Mouse (Mus musculus) limb, embryonic 13.5 days (tissue): ENCODE data around the gene C1qtnf1. TPM values are rescaled to one million over a fixed set of nuclear protein-coding genes. Genes with fewer than 3 reads are reported as not detected.

Experiments used
- ATAC-seq: fragments of 200-750 bp; cut with Nextera tagmentation; 2 replicates; pipeline ENCODE4 v1.8.0; 2017; ENCODE audit warnings: low read depth, moderate number of reproducible peaks, moderate TSS enrichment; ENCODE audit not compliant: low FRiP score
- H3K27ac ChIP-seq: fragments of 300-500 bp; sonication (generic); 2 replicates; pipeline ENCODE4 v1.5.1; 2015; ENCODE audit warnings: inconsistent platforms, mild to moderate bottlenecking, moderate library complexity
- H3K27me3 ChIP-seq: fragments of 300-500 bp; sonication (generic); 2 replicates; pipeline ENCODE4 v1.6.1; 2015; ENCODE audit warnings: mild to moderate bottlenecking, inconsistent platforms
- H3K36me3 ChIP-seq: fragments of 300-500 bp; sonication (generic); 2 replicates; pipeline ENCODE4 v1.6.1; 2015; ENCODE audit warnings: inconsistent platforms, mild to moderate bottlenecking, moderate library complexity
- H3K4me1 ChIP-seq: fragments of 300-500 bp; sonication (generic); 2 replicates; pipeline ENCODE4 v1.6.1; 2015; ENCODE audit warnings: inconsistent platforms
- H3K4me2 ChIP-seq: fragments of 300-500 bp; sonication (generic); replicated peaks from 2 replicates; pipeline ENCODE4 v1.6.1; 2015; ENCODE audit warnings: inconsistent platforms, mild to moderate bottlenecking, moderate library complexity
- H3K4me3 ChIP-seq: fragments of 300-500 bp; sonication (generic); 2 replicates; pipeline ENCODE4 v1.5.1; 2015; ENCODE audit warnings: moderate library complexity, mild to moderate bottlenecking, inconsistent platforms
- H3K9ac ChIP-seq: fragments of 300-500 bp; sonication (generic); 2 replicates; pipeline ENCODE4 v1.6.1; 2015; ENCODE audit warnings: mild to moderate bottlenecking, inconsistent platforms
- H3K9me3 ChIP-seq: fragments of 300-500 bp; sonication (generic); 2 replicates; pipeline ENCODE4 v1.6.1; 2016; ENCODE audit warnings: inconsistent platforms
- WGBS: fragments of 180-500 bp; shearing (Covaris S2); methylation state at CpG from one replicate; pipeline ENCODE4 v1.1.7; 2015; 5-methylcytosine and 5-hydroxymethylcytosine counted together
- polyA plus RNA-seq: library from polyadenylated mRNA; unstranded; fragments of >200 nt; fragmentation: Nextera tagmentation; extraction: Ambion mirVana; gene quantifications from 2 replicates; pipeline ENCODE4 v1.2.1, GENCODE M21; 2015

Gene C1qtnf1
- polyA plus RNA-seq, 1 experiment from 2014 or later, result 6.6 TPM

DNA sequence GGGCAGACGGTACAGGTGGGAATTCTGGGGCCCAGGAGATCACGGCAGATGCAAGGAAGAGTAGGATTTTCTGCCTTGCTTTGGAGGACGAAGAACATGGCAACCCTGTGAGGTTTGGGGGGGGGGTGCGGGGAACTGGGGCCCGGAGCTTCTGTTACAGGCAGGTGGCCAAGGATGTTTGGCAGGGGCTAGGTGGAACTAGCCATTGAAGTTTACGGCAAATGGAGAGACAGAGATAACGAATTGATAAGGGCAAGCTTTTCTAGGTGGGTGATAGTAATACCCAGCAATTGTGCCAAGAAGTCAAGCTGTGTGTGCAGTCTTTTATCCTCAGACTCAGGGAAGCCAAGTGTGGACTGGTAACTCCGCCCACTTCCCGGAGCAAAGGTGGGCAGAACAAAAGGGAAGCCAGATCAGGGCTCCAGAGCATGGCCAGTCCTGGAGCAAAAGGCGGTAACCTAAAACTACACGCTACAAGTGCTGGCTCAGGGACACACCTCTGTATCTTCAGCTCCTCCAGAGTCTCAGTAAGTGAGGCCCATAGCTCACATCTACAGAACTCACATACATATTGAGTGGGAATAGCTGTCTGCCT is 39.5 kb downstream of the C1qtnf1 start:
- Histone ChIP-seq H3K27me3 (no peaks in the 10 kb centered on the region), H3K27ac (no peak overlapping the region), H3K4me1 (peaks cover 18% of the 10 kb centered on the region), H3K4me2 (no peak overlapping the region), H3K4me3 (no peak overlapping the region), H3K9me3 (no peaks in the 10 kb centered on the region), H3K9ac (no peak overlapping the region), H3K36me3 (no peaks in the 10 kb centered on the region)
- no peak for ATAC-seq
- 75% methylated on average over 11 of the region's 11 CpGs for WGBS

DNA sequence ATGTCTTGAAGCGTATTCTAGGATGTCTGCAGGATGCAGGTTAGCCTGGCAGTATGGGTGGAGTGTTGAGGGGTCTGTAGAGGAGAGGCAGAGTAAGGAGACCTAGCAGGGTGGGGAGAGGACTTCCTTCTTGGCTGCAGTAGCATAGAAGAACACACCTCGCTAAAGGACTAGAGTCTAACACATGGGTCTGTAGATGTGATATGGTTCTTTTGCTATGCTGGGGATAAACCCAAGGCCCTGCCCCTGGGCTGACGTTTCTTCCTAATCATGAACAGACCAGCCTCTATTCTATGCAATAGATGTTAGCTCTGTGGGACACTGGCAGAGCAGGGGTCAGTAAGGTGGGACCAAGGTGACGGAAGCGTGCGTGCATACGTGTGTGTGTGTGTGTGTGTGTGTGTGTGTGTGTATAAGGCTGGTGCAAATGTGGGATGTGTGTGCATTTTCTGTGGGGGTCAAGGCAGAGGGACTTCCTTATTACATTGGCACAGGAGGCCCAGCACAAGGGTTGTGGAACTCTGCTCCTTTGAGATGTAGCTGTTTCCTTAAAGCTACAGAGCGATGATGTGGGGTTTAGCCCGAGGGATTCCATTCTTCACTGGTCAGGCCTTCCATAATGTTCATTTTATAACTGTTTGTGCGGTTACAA is 41.6 kb downstream of the C1qtnf1 start:
- H3K4me2 ChIP-seq, result no peak overlapping the region
- no peak overlapping the region for H3K27ac ChIP-seq
- WGBS, result 77% methylated on average over 10 of the region's 10 CpGs
- peaks cover 18% of the 10 kb centered on the region for H3K4me1 ChIP-seq
- ATAC-seq, result no peak
- no peak overlapping the region for H3K4me3 ChIP-seq
- no peak overlapping the region for H3K9ac ChIP-seq
- no peaks in the 10 kb centered on the region for H3K36me3 ChIP-seq
- no peaks in the 10 kb centered on the region for H3K27me3 ChIP-seq
- no peaks in the 10 kb centered on the region for H3K9me3 ChIP-seq

DNA sequence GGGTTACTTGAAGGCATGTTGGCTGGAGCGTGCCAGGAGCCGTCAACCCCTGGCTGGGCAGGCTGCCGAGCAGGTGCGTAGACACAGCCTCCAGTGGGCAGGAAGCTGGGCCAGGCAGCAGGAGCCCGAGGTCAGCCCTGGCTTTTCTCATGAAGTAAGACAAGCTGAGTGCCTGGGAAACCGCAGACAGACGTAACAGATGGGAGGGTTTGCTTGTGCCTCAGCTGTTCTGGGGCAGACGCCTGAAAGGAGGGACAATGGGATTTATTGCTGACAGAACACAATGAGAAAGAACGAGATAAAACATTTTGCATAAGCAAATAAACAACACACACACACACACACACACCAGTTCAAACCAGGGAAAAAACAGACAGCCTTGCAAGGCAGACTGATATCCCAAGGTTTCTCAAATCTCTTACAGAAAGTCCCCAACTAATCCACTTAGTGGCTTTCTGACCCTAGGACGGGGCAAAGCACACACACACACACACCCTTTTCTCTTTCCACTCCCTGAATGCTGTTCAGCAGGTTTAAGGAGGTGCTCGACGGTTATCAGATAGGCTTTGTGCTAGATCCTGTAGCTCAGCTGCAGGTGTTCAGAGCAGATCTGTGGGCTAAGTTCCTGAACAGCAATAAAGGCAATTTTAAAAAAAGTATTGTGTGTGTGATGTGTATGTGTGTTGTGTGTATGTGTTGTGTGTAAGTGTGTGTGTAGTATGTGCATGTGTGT is 42.4 kb downstream of the C1qtnf1 start:
- Histone ChIP-seq H3K36me3 (no peaks in the 10 kb centered on the region), H3K27ac (no peak overlapping the region), H3K4me1 (peaks cover 19% of the 10 kb centered on the region), H3K9me3 (no peaks in the 10 kb centered on the region), H3K4me2 (no peak overlapping the region), H3K9ac (no peak overlapping the region), H3K27me3 (no peaks in the 10 kb centered on the region), H3K4me3 (no peak overlapping the region)
- ATAC-seq, result no peak; the same call in 1 of the 2 replicates
- WGBS, result 22% methylated on average over 12 of the region's 12 CpGs

DNA sequence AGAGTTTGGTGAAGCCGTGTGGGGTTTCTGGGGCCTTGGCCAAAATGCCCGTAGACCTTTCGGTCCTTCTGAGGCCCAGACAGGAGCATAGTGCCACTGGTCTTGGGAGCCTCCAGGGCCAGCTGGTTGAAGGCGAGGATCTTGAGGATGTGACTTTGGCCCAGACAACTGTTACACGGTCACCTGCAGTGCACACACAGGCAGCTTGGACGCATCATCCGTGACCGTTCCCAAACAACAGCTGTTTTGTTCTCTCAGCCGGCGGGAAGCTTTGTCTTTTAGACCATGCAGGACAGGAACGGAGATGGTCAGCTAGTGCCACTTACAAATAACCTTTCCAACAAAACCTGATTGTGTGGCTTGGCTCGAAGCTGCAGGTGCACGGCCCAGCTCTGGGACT is 43.7 kb downstream of the C1qtnf1 start:
- H3K27ac ChIP-seq, result no peak overlapping the region
- H3K4me3 ChIP-seq, result no peak overlapping the region
- no peaks in the 10 kb centered on the region for H3K36me3 ChIP-seq
- H3K9me3 ChIP-seq, result no peaks in the 10 kb centered on the region
- no peak overlapping the region for H3K4me2 ChIP-seq
- no peaks in the 10 kb centered on the region for H3K27me3 ChIP-seq
- H3K9ac ChIP-seq, result no peak overlapping the region
- peaks cover 26% of the 10 kb centered on the region for H3K4me1 ChIP-seq
- no peak for ATAC-seq
- 80% methylated on average over 13 of the region's 13 CpGs for WGBS

DNA sequence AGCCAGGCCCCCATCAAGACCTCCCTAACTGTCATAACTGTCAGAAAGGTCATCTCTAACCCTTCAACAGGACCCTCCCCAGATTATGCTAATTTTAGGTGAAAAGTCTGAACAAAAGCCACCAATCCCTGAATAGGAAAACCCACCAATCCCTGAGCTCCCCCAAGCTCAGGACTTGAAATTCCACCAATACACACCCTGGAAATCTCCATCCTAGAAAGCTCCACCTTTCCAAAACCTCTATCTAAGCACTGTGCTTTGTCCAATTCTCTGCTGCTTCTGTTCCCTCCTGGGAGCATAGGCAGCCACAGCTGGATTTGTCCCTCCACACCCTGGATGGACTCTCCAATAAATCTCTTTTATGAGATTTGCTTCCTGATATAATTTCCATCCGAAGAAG is 45.2 kb downstream of the C1qtnf1 start:
- Histone ChIP-seq H3K4me2 (no peak overlapping the region), H3K9me3 (no peaks in the 10 kb centered on the region), H3K36me3 (no peaks in the 10 kb centered on the region), H3K4me3 (no peak overlapping the region), H3K27me3 (0 out of 2 replicates have a peak, but pooled peaks cover 3% of the 10 kb centered on the region), H3K9ac (no peak overlapping the region), H3K27ac (no peak overlapping the region), H3K4me1 (peaks cover 37% of the 10 kb centered on the region)
- 54% methylated on average over 1 of the region's 1 CpGs for WGBS
- ATAC-seq, result no peak

DNA sequence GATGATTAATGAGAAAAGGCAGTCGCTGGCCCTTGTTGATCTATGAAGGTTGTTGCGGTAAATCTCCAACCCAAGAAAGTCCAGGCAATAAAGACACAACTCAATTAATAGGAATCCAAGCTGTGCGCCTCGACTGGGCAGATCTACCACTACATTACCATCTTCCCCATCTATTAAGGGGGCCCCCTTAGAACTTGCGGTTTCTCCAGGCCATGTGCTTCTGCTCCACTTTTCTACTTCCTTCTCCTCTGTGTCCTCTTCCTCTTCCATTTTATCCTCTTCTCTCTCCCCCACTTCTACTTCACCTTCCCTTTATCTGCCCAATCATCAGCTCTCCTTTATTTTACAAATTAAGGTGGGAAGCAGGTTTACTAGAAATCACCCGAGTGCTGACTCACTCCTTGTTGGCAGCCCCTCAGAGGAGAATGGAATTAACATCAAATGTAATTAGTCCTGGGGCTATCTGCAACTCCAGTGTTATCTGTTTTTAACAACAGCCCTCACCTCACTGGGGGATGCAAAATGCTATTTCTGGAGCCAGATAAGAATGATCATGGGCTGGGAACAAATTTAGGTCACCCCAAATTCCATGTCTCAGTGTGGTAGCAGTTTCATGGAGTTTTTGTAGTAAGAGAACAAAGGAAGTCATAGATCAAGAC is 46.0 kb downstream of the C1qtnf1 start:
- ATAC-seq, result no peak
- Histone ChIP-seq H3K27me3 (0 out of 2 replicates have a peak, but pooled peaks cover 3% of the 10 kb centered on the region), H3K4me1 (peaks cover 37% of the 10 kb centered on the region), H3K9ac (no peak overlapping the region), H3K4me3 (no peak overlapping the region), H3K4me2 (no peak overlapping the region), H3K36me3 (no peaks in the 10 kb centered on the region), H3K27ac (no peak overlapping the region), H3K9me3 (no peaks in the 10 kb centered on the region)
- WGBS, result 74% methylated on average over 6 of the region's 6 CpGs

DNA sequence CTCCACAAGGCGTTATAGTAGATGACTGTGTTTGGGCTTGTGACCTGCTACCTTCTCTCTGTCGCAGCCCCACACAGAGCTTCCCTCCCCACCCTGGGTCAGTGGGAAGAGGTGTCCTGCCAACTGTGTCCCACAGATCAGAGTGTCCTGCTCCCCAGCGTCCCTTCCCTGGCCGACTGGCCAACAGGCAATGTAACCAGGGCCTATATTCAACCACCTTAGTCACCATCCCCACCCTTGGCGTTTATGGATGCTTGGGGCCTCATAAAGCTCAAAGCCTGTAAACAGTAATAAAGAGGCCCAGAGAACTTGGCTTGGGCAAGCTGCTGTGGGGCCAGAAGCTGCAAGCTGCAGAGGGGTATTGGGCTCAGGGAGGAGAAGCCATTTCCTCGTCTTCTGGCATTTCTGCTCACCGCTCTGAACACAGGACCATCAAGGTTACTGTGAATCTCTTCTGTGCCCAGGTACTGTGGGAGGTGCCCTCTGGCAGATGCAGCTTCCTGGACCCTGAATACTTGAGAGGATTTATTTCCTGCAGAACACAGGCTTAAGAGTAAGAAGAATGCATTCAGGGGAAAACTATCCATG is 47.6 kb downstream of the C1qtnf1 start:
- no peak overlapping the region for H3K4me3 ChIP-seq
- no peak overlapping the region for H3K4me2 ChIP-seq
- 0 out of 2 replicates have a peak, but pooled peaks cover 4% of the 10 kb centered on the region for H3K36me3 ChIP-seq
- no peak for ATAC-seq
- peaks cover 25% of the 10 kb centered on the region for H3K4me1 ChIP-seq
- no peak overlapping the region for H3K27ac ChIP-seq
- no peak overlapping the region for H3K9ac ChIP-seq
- 0 out of 2 replicates have a peak, but pooled peaks cover 3% of the 10 kb centered on the region for H3K27me3 ChIP-seq
- 47% methylated on average over 7 of the region's 7 CpGs for WGBS
- no peaks in the 10 kb centered on the region for H3K9me3 ChIP-seq

DNA sequence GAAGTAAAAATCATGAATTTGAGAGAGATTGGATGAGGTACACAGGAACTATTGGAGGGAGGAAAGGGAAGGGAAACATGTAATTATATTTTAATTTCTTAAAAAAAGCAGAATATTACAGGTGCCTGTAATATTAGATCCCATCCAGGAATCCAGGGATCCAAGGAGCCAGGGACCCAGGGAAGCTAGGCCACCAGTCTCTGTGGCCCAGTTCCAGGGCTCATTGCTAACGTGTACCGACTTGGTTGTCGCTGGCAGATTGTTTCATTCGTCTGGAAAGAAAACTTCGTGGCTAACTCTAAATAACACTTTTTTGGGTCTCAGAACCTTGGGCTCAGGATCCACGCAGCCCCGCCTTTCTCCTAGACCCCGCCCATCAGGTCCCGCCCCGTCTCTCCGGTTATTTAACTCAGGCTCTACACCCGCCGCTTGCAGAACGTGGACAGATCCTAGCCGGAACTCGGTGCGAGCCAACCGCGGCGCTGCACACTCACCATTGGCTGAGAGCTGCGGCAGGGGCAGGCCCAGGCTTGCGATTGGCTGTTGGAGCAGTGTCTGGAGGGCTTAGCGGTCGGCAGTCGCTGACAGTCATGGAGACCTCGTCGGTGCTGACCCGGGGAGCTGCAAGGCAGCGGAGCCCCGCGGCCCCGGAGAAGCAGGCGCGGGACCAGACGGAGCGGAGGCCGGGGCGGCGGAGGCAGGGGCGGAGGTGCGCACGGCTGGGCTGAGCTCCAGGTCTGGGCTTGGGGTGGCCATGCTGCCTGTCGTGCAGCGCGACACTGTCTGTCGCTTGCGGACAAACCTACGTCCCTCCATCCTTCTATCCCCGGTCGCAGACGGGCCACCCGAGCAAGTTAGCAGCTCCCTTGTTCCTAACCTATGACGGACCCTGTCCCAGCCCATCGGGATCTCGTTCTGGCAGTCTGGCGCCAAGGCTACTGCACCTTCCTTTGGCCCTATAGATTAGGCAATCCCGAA is 48.7 kb downstream of the C1qtnf1 start, which contains the start of gene Engase:
Engase (plus strand) TSS at position 434 of the 978 bp plus-strand sequence.
- ATAC-seq, result peak; percentile 100
- Histone ChIP-seq H3K9me3 (no peaks in the 10 kb centered on the region), H3K4me3 (peak within 1 kb of the TSS; percentile 75), H3K9ac (peak within 1 kb of the TSS; percentile 82), H3K4me1 (peaks cover 20% of the 10 kb centered on the region), H3K27ac (no peak within 1 kb of the TSS), H3K4me2 (peak within 1 kb of the TSS; percentile 91), H3K27me3 (0 out of 2 replicates have a peak, but pooled peaks cover 3% of the 10 kb centered on the region), H3K36me3 (0 out of 2 replicates have a peak, but pooled peaks cover 10% of the 10 kb centered on the region)
- under 1% methylated on average over 57 of the region's 57 CpGs for WGBS

DNA sequence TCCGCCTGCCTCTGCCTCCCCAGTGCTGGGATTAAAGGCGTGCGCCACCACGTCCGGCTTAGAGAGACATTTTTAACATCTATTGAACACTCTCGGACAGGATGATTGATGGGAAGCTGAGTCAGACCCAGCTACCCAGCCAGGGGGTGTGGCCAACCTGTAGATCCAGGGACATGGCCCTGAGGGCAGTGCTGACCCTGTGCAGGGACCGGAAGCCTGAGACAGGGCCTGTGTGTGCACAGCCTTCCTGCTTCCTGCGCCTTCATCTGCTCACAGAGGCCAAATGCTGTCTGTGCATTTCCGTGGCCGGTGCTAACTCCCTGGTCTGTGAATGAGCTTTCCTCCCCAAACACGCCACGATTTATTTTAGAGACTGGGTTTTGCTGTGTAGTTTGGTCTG is 51.8 kb downstream of the C1qtnf1 start:
- WGBS, result 79% methylated on average over 12 of the region's 12 CpGs
- peaks cover 19% of the 10 kb centered on the region for H3K4me1 ChIP-seq
- H3K4me2 ChIP-seq, result no peak overlapping the region
- no peaks in the 10 kb centered on the region for H3K9me3 ChIP-seq
- 0 out of 2 replicates have a peak, but pooled peaks cover 3% of the 10 kb centered on the region for H3K27me3 ChIP-seq
- ATAC-seq, result no peak
- no peak overlapping the region for H3K27ac ChIP-seq
- H3K4me3 ChIP-seq, result no peak overlapping the region
- H3K9ac ChIP-seq, result no peak overlapping the region
- peaks cover 36% of the 10 kb centered on the region for H3K36me3 ChIP-seq

DNA sequence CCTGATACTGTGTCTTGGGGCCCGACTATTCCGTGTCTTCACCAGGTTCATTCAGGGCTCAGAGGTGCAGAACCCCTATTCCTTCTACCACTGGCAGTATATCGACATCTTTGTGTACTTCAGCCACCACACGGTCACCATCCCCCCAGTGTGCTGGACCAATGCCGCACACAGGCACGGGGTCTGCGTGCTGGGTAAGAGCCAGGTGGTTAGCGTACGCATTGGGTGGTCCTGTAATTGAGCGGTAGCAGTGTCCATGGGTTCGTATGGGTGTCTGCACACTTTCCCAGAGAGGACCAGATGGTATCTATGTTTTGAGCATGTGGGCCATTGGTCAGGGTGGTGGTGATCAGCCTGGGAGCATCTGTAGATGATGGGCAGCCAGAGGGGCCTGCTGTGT is 53.2 kb downstream of the C1qtnf1 start:
- WGBS, result 94% methylated on average over 11 of the region's 11 CpGs
- ATAC-seq, result no peak
- H3K27ac ChIP-seq, result no peak overlapping the region

DNA sequence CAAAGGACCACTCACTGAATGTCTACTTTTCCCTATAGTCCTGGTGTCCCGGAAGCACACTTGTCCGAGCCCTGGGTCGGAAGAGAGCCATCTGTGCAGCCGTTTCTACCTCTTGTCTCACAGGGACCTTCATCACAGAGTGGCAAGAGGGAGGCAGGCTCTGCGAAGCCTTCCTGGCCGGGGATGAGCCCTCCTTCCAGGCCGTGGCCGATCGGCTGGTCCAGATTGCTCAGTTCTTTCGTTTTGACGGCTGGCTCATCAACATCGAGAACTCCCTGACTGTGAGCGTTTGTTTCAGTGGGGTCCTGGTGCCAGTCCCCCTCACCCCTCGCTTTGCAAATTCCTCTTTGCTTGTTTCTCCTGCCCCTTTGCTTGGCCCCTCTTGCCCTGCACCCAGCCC is 53.7 kb downstream of the C1qtnf1 start:
- Histone ChIP-seq H3K4me1 (peaks cover 11% of the 10 kb centered on the region), H3K27me3 (0 out of 2 replicates have a peak, but pooled peaks cover 3% of the 10 kb centered on the region), H3K36me3 (peaks cover 52% of the 10 kb centered on the region), H3K27ac (no peak overlapping the region), H3K4me2 (no peak overlapping the region), H3K9me3 (no peaks in the 10 kb centered on the region), H3K4me3 (no peak overlapping the region), H3K9ac (no peak overlapping the region)
- WGBS, result 84% methylated on average over 14 of the region's 14 CpGs
- no peak for ATAC-seq

More for the DNA sequence above, 53.2 kb downstream of the C1qtnf1 start:
- Histone ChIP-seq H3K4me1 (peaks cover 11% of the 10 kb centered on the region), H3K9me3 (no peaks in the 10 kb centered on the region), H3K4me2 (no peak overlapping the region), H3K9ac (no peak overlapping the region), H3K27me3 (0 out of 2 replicates have a peak, but pooled peaks cover 3% of the 10 kb centered on the region), H3K36me3 (peaks cover 48% of the 10 kb centered on the region), H3K4me3 (no peak overlapping the region)
